In the genomic region with DNA sequence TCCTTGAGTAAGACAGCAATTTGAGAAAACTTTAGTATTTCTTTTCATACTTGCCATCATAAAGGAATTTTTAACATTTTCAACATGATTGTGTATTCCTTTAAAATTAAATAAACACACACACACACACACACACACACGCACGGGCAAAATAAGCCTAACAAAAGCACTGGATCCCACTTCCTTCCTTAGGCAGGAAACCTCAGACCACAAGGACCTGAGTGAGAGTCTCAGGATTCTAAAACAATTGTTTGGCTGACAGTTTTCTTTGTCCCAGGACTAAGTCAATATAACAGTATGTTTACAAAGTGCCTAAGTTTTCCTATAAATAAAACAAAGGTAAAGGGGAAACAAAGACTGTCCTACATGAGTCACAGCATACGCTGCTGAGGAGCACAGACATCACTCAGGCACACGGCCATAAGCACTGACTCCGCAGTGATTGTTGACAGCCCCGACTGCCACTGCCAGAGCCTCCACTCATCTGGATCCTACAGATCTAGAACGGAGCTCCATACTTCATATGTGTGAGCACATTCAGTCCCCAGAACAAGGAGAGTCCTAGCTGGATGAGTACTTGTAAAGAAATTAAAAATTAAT, we compare ENCODE assay signal across 16 mouse cellular contexts.
DNase-seq lines count a peak whose midpoint lies in the region; ATAC-seq lines count a peak whose summit lies in the region.
"Had no signal": no experiment of that assay in that cellular context is flagged by ENCODE, and none has a peak within 500 bp of the region (broad histone marks: within the 10 kb centered on the region; RNA-seq: fewer than 3 reads in every experiment).

No protein-coding gene starts in this region.

- peak overlapping the region; percentile 36; the same call in 1 of the 2 replicates for H3K27ac ChIP-seq in heart, embryonic 15.5 days
- no peak overlapping the region for H3K27ac ChIP-seq in hindbrain, embryonic 13.5 days
- H3K27ac ChIP-seq: forebrain, embryonic 15.5 days; kidney, postnatal 0 days; midbrain, embryonic 15.5 days; neural tube, embryonic 12.5 days had no signal

- ATAC-seq in heart, embryonic 15.5 days (replicated peaks; ENCODE audit: insufficient number of reproducible peaks, insufficient read depth, low FRiP score, low read depth), result no peak; the same call in 1 of the 2 replicates
- ATAC-seq in hematopoietic stem cell, adult 5-6 weeks (replicated peaks in 1 of 2; ENCODE audit: insufficient read depth in 1 of 2, low FRiP score in 2 of 2, low TSS enrichment in 1 of 2, low read depth in 1 of 2, poor library complexity in 2 of 2, severe bottlenecking in 2 of 2), result peak; percentile 79 to 81
- ATAC-seq in monocyte, adult 5-6 weeks (replicated peaks; ENCODE audit: insufficient number of reproducible peaks, low FRiP score, low TSS enrichment, poor library complexity, severe bottlenecking), result 0 out of 2 replicates have a peak, but pooled peaks have one; percentile 27
- no peak for ATAC-seq in hindbrain, embryonic 13.5 days (ENCODE audit: low FRiP score)
- ATAC-seq: forebrain, embryonic 15.5 days; midbrain, embryonic 15.5 days had no signal

- no peaks in the 10 kb centered on the region for H3K9me3 ChIP-seq in heart, embryonic 15.5 days (replicated peaks)
- no peaks in the 10 kb centered on the region for H3K9me3 ChIP-seq in hindbrain, embryonic 13.5 days
- H3K9me3 ChIP-seq: forebrain, embryonic 15.5 days; midbrain, embryonic 15.5 days; neural tube, embryonic 12.5 days had no signal

- peaks cover 7% of the 10 kb centered on the region; the same call in 1 of the 2 replicates for H3K36me3 ChIP-seq in heart, embryonic 15.5 days
- no peaks in the 10 kb centered on the region for H3K36me3 ChIP-seq in hindbrain, embryonic 13.5 days
- H3K36me3 ChIP-seq: forebrain, embryonic 15.5 days; midbrain, embryonic 15.5 days; neural tube, embryonic 12.5 days had no signal

- no peak overlapping the region for H3K9ac ChIP-seq in heart, embryonic 15.5 days
- H3K9ac ChIP-seq in hindbrain, embryonic 13.5 days, result no peak overlapping the region
- H3K9ac ChIP-seq: forebrain, embryonic 15.5 days; midbrain, embryonic 15.5 days; neural tube, embryonic 12.5 days had no signal

- no peak for DNase-seq in heart, postnatal 25 days (ENCODE audit: low spot score)
- DNase-seq in 3T3-L1 (ENCODE audit: low read depth, low spot score), result peak; percentile 44
- no peak for DNase-seq in gastrocnemius, postnatal 36 days
- DNase-seq in left cerebral cortex, postnatal 10 days (ENCODE audit: extremely low spot score in 1 of 2, low spot score in 2 of 2), result no peak
- DNase-seq: cerebellum, adult 2 months; embryo, embryonic 11 days; gastrocnemius, postnatal 10 days had no signal

- H3K4me2 ChIP-seq in heart, embryonic 15.5 days, result no peak overlapping the region
- H3K4me2 ChIP-seq in hindbrain, embryonic 13.5 days, result no peak overlapping the region
- H3K4me2 ChIP-seq: forebrain, embryonic 15.5 days; heart, embryonic 11.5 days; midbrain, embryonic 15.5 days; neural tube, embryonic 12.5 days had no signal

- peaks cover 54% of the 10 kb centered on the region for H3K4me1 ChIP-seq in heart, embryonic 15.5 days (replicated peaks)
- H3K4me1 ChIP-seq in hindbrain, embryonic 13.5 days (replicated peaks), result peaks cover 9% of the 10 kb centered on the region; the same call in 1 of the 2 replicates
- H3K4me1 ChIP-seq: forebrain, embryonic 15.5 days had no signal

- no peaks in the 10 kb centered on the region for H3K27me3 ChIP-seq in heart, embryonic 15.5 days
- no peaks in the 10 kb centered on the region for H3K27me3 ChIP-seq in hindbrain, embryonic 13.5 days
- H3K27me3 ChIP-seq: forebrain, embryonic 15.5 days; neural tube, embryonic 12.5 days had no signal

- WGBS in heart, embryonic 15.5 days, result 36% methylated on average over 7 of the region's 7 CpGs
- WGBS in hindbrain, embryonic 13.5 days, result 79% methylated on average over 7 of the region's 7 CpGs

- intact Hi-C loops in heart, postnatal 25 days (cut with DNase I), result loop anchor here (2.0 kb wide), 1 partner anchor 37 kb away; no protein-coding TSS in a partner anchor
- intact Hi-C loops in gastrocnemius, postnatal 36 days (cut with DNase I), result no loop called here
- intact Hi-C loops in left cerebral cortex, postnatal 10 days (cut with DNase I), result no loop called here

- H3K4me3 ChIP-seq in heart, embryonic 15.5 days, result no peak overlapping the region
- H3K4me3 ChIP-seq in hindbrain, embryonic 13.5 days, result no peak overlapping the region
- H3K4me3 ChIP-seq: forebrain, embryonic 15.5 days; midbrain, embryonic 15.5 days; neural tube, embryonic 12.5 days had no signal

Comparison
In these comparisons a context has a peak if more than half of its experiments do, and no peak if none do; other contexts are left out.
1. ATAC-seq: peak in hematopoietic stem cell, adult 5-6 weeks (2 of 2) and monocyte, adult 5-6 weeks (single experiment); none in heart, embryonic 15.5 days (single experiment) and hindbrain, embryonic 13.5 days (single experiment).